Mouse (Mus musculus): Measurements from ENCODE around the gene Stk39. TPM values are rescaled to one million over a fixed set of nuclear protein-coding genes. Genes with fewer than 3 reads are reported as not detected.

Gene Stk39
- total RNA-seq, 2 experiments from 2014 or later = 52.7 to 66.6 TPM

- no peak for DNase-seq (ENCODE audit: low spot score in 2 of 2)
Measured at GRCm38 (mm10) chr2:68297955-68298354, 174.1 kb downstream of the Stk39 start.

GRCm38 (mm10) chr2:68296743-68297142, 175.3 kb downstream of the Stk39 start:
- no peak for DNase-seq (ENCODE audit: low spot score in 2 of 2)

- DNase-seq (ENCODE audit: low spot score in 2 of 2) = no peak
Measured at GRCm38 (mm10) chr2:68292539-68293320, 179.3 kb downstream of the Stk39 start.

- no peak for DNase-seq (ENCODE audit: low spot score in 2 of 2)
Measured at GRCm38 (mm10) chr2:68291895-68292294, 180.2 kb downstream of the Stk39 start.

DNA sequence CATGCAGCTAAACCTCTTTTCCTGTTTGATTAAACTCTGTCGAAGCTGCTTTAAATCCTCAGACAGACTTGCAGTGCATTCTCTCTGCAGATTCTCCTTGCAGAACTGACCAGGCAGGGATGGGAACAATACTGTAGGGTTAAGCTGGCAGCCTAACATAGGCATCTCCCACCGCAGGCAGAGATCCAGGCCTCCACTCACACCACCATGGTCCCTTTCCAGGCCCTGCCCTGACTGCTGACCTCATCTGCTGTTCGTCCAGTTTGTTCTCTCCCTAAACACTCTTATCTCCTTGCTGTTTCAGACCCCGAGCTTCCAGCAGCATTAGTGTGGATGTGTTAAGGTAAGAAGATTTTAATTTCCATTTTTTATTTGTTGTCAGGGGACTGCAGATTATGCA, 182.1 kb downstream of the Stk39 start:
- no peak for DNase-seq (ENCODE audit: low spot score in 2 of 2)

- DNase-seq (ENCODE audit: low spot score in 2 of 2) = no peak
Measured at GRCm38 (mm10) chr2:68289177-68289576, 182.9 kb downstream of the Stk39 start.

DNA sequence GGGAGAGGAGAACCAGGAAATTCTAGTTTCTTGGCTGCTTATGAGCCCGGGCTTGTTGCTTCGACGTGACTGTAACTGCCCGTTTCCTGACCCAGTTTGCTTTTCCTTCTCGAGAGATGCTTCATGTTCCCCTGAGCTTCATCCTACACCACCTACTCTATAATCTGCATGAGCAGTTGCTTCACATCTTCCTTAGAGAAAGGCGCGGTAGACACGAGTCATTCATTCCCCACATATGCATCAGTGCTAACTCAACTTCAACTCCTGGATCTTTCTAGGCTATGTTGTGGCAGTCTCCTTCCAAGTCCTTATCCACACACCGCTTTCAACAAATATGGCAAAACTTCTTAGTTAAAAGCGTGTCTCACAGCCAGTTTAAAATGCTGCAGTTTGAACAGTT, 184.0 kb downstream of the Stk39 start:
- no peak for DNase-seq (ENCODE audit: low spot score in 2 of 2)

DNA sequence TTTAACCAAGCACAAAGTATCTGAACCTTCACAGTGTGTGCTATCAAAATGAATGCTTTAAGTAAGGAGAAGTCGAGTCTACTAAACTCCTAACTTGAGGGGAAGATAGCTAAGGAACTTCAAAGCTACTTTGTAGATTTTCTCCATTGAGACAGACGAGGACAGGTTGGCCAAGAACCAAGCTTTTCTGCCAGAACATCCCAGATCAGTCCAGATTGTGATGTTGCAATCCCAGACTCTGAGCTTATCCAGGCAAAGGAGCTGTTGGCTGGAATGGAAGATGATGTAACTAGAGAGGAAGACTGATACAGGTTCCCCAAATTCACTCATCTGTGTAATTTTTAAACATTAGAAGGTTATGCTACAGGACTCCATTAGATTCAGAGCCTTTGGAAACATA, 187.7 kb downstream of the Stk39 start:
- DNase-seq (ENCODE audit: low spot score in 2 of 2) = peak; percentile 7 to 14

DNA sequence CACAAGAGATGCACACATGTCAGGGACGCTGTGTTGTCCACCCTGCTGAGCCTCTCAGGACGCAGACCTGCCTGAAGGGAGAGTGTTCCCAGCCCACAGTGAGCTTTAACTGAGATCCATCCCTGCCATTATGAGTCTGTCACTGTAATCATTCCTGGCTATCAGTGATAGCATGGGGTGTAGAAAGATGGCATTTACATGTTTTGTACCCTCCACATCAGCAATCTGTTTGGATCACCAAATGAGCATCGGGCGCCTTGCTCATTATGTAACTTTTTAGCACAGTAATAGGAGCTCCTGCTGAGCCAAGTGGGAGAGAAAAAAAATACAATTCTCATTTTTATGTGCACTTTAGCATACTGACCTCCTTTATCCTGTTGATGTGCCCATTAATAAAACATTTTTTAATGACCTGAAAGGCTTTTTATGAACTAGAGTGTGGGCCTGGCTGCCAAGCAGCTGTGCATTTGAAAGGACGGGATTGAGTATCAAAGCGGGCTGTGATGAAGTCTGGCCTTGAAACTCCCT, 189.0 kb downstream of the Stk39 start:
- DNase-seq (ENCODE audit: low spot score in 2 of 2) = peak in 1 of 2 experiments; percentile 36

DNA sequence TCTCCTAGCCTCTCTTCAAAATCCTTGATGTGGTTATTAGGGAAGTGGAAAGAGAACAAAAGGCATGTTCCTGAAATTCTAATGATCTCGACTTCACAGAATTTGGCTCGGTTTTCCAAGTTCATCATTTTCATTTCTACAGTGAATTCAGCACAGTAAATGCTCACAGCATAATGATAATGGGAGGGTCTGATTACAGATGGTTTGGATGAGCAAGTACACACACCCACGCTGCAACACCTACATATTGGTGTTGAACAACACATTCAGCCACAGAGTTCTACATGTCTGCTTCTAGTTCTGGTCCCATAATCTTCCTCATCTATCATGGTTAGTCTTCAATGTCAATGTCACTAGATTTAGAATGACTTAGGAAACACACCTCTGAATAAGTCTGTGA, 190.5 kb downstream of the Stk39 start:
- DNase-seq (ENCODE audit: low spot score in 2 of 2) = peak in 1 of 2 experiments; percentile 43

- no peak for DNase-seq (ENCODE audit: low spot score in 2 of 2)
Measured at GRCm38 (mm10) chr2:68271301-68271700, 200.8 kb downstream of the Stk39 start.

GRCm38 (mm10) chr2:68270836-68271235, 201.2 kb downstream of the Stk39 start:
- DNase-seq (ENCODE audit: low spot score in 2 of 2) = no peak

GRCm38 (mm10) chr2:68269646-68270045, 202.4 kb downstream of the Stk39 start:
- DNase-seq (ENCODE audit: low spot score in 2 of 2) = no peak

DNA sequence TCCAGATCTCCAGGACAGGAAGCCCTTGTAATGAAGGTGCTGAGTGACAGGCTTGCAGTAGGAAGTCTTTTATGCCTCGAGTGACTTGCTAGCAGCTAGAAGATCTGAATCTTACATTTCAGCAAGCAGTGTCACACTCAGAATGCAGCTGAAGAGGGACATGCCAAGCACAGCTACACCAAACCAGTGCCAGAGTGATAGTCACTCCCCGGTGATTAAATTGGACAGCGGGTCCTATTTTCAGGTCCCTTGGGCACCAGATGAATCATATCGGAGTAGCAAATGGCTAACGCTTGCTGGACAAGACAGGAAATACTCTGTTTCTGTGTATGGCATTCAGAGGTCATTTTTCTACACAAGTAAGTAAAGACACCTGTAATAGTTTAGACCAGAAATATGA, 207.2 kb downstream of the Stk39 start:
- no peak for DNase-seq (ENCODE audit: low spot score in 2 of 2)

GRCm38 (mm10) chr2:68260911-68261310, 211.2 kb downstream of the Stk39 start:
- DNase-seq (ENCODE audit: low spot score in 2 of 2) = no peak

DNA sequence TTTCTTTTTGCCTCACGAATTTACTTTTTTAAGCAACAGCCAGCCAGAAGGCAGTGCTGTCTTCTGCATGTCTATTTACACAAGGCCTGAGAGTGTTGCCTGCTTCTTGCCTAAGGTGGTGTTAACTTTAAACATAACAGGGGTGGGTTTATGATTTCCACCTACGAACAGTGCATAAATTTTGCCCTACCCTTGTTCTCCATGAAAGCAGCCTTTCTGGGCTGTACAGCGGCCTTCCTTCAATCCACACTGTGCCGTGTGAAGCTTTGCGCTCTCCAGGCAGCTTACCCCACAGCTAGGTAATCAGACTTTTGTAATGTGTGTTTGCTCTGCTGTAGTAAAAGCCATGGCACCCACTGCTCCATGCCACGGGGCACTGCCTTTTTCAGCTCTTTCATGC, 214.5 kb downstream of the Stk39 start:
- no peak for DNase-seq (ENCODE audit: low spot score in 2 of 2)

- no peak for DNase-seq (ENCODE audit: low spot score in 2 of 2)
Measured at GRCm38 (mm10) chr2:68256472-68256871, 215.6 kb downstream of the Stk39 start.

DNA sequence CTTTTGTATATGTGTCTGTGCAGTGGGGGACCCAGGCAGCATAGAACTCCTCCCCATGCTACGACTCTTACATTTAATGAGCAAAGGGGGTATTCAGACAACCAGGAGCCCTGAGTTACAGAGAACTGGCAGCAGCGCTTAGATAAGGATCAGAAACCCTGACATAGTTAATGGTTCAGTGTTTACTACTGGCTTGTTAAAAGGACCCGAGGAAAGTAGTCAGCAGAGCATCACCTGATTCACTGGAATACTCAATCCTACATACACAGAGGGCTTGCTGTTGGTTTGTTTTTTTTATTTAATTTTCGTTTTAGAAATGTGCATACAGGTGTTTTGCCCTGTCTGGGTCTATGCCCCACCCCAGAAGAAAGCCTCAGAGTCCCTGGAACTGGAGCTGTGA, 217.3 kb downstream of the Stk39 start:
- no peak for DNase-seq (ENCODE audit: low spot score in 2 of 2)

DNA sequence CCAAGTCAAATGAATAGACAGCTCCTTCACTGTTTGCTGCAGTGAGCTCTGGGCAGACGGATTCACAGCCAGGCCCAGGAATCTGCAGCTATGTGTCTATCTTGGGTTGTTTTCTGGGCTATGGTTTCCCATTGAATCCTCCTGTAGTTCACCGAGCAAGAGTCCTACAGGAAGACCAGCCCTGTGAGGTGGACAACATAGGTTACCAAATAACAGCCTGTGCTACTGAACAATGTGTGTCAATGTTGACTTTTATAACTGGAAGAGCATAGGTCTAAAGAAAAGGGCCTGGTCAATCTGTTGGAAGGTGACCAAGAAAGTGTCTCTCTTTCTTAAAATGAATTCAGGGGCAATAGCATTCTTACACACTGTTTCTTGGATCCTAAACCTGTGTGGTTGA, 218.8 kb downstream of the Stk39 start:
- no peak for DNase-seq (ENCODE audit: low spot score in 2 of 2)

- DNase-seq (ENCODE audit: low spot score in 2 of 2) = no peak
Measured at GRCm38 (mm10) chr2:68252048-68252758, 219.9 kb downstream of the Stk39 start.

DNA sequence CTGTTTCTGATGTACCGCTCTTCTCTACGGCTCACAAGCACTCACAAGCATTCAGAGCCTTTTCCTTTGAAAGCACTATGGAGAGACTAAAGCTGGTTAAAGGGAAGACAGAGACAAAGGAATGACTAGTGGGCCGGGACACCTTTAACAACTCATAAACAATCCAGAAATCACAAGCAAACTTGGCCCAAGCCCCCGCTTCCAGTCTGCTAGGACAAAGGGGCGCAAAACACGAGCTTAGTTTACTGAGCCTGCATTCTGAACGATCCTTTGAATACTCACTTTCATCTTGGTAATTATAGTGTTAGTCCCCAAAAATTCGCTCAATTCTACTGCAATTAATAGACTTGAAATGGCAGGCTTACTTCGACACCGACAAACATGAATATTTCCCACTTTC, 221.2 kb downstream of the Stk39 start:
- DNase-seq (ENCODE audit: low spot score in 2 of 2) = no peak

DNA sequence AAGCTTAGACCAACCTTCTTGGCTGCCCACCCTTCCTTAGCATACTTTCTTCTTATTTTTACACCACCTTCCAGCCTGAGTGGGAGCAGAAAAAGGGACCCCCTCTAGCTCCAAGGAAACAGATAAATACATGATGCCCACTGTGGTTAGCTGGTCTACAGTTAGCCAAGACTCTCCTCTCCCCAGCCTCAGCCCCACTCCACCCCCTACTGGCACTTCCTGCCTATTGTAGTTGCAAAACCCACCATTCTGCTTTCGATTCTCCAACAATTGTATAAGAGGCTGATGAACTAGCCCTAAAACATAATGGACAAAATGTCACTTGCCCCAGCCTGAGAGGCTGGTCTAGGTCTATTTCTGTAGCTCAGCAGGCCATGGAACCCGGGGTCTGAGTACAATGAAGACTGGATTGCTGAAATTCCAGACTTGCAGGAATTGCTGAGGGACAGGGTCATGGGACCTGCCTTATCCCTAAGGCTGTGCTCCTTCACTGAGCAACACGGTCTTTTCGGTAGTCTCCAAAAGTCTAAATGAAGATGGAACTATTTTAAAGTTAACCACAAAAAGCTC, 222.1 kb downstream of the Stk39 start:
- DNase-seq (ENCODE audit: low spot score in 2 of 2) = no peak
